10 mouse cellular contexts compared by ENCODE assay signal in the genomic region with DNA sequence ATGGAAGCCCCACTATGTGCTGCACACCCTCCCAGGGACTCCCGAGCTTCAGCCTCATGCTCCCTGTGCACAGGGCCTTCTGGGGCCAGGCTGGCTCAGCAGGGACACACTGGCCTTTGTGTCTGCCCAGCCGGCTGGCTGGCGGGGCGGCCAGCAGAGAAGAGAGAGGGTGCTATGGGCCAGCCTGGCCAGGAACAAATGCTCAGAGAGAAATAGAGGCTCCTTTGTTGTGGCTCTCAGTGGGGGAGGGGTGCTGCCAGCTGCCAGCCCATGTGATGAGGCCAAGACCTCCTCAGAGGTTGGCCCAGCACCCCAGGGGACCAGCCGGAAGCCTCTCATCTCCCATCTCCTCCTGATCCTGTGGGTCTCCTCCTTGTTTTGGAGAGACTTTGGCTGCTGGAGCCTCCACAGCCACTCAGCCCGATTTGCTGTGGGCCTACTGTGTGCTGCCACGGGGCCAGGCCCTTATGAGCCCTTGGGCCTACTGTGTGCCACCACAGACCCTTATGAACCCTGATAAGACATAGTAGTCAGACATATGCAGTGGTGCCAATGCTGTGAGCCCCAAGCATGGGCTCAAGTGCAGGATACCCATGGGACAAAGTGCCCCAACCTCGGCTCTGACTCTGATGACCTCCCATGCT. TPM values are rescaled to one million over a fixed set of nuclear protein-coding genes. Genes with fewer than 3 reads are reported as not detected.
DNase-seq lines count a peak whose midpoint lies in the region; ATAC-seq lines count a peak whose summit lies in the region.
"Had no signal": no experiment of that assay in that cellular context is flagged by ENCODE, and none has a peak within 500 bp of the region (broad histone marks: within the 10 kb centered on the region; RNA-seq: fewer than 3 reads in every experiment).

No protein-coding gene starts in this region.

- DNase-seq in liver = no peak
- DNase-seq in frontal cortex, postnatal 10 days (ENCODE audit: low spot score in 2 of 2) = peak; percentile 53 to 79
- DNase-seq in left cerebral cortex, adult 9 months (ENCODE audit: low spot score in 2 of 2) = peak; percentile 62 to 65
- DNase-seq in right cerebral cortex, postnatal 14 days = peak; percentile 57
- no peak for DNase-seq in lung, adult 18-20 months
- DNase-seq in natural killer cell, adult 2 months (ENCODE audit: low spot score in 2 of 2) = no peak
- DNase-seq in urinary bladder, postnatal 10 days (ENCODE audit: low spot score) = no peak
- DNase-seq: kidney, postnatal 25 days; lung, postnatal 36 days had no signal

- H3K4me3 ChIP-seq in liver, embryonic 12.5 days = no peak overlapping the region

- no peak overlapping the region for H3K4me2 ChIP-seq in liver, embryonic 12.5 days

- H3K27me3 ChIP-seq in liver, embryonic 12.5 days (replicated peaks) = peaks cover 19% of the 10 kb centered on the region

- 0 out of 2 replicates have a peak, but pooled peaks have one; percentile 16 for ATAC-seq in liver, embryonic 12.5 days

- H3K4me1 ChIP-seq in liver, embryonic 12.5 days = 0 out of 2 replicates have a peak, but pooled peaks cover 13% of the 10 kb centered on the region

- 62% methylated on average over 8 of the region's 8 CpGs for WGBS in liver, embryonic 12.5 days (ENCODE audit: insufficient replicate concordance)

- no peaks in the 10 kb centered on the region for H3K36me3 ChIP-seq in liver, embryonic 12.5 days

- no peak overlapping the region for H3K9ac ChIP-seq in liver, embryonic 12.5 days

- no peak overlapping the region for H3K27ac ChIP-seq in liver, embryonic 12.5 days

- H3K9me3 ChIP-seq in liver, embryonic 12.5 days (replicated peaks) = no peaks in the 10 kb centered on the region

RNA-seq across cellular contexts. Expression of a gene that starts 12.0 kb away (rescaled TPM):
- 1.3 and 1.4 TPM in 2 replicates for polyA plus RNA-seq in liver, embryonic 12.5 days (2016; fragmentation: Nextera tagmentation; extraction: Ambion mirVana)

Comparison
In these comparisons a context has a peak if more than half of its experiments do, and no peak if none do; other contexts are left out.
1. DNase-seq: peak in frontal cortex, postnatal 10 days (2 of 2), left cerebral cortex, adult 9 months (2 of 2) and right cerebral cortex, postnatal 14 days (single experiment); none in liver (single experiment), lung, adult 18-20 months (0 of 2), natural killer cell, adult 2 months (0 of 2) and urinary bladder, postnatal 10 days (single experiment).